Mouse (Mus musculus) liver, embryonic 14.5 days (tissue): ENCODE measurements at regions not wholly inside any gene's neighbourhood (a gene's known extent, or its start where the extent isn't known, plus 50 kb on each side); places are given as distances from the start of the nearest gene placed in this dataset.

ENCODE experiments used
- ATAC-seq: fragments of 200-750 bp; cut with Nextera tagmentation; 2 replicates; pipeline ENCODE4 v1.8.0; 2017; ENCODE audit warnings: moderate number of reproducible peaks, mild to moderate bottlenecking, moderate library complexity; ENCODE audit not compliant: insufficient read depth
- DNase-seq, 3 experiments: peaks; one replicate each; pipeline ENCODE4 v3.0.0-alpha.2; 2012 to 2013; ENCODE audit warnings: low read depth in 3 of 3, low spot score in 3 of 3
- H3K27ac ChIP-seq: fragments of 300-500 bp; sonication (generic); 2 replicates; pipeline ENCODE4 v1.5.1; 2014; ENCODE audit warnings: moderate library complexity, mild to moderate bottlenecking, control low read depth, inconsistent platforms
- H3K27me3 ChIP-seq: fragments of 300-500 bp; sonication (generic); 2 replicates; pipeline ENCODE4 v1.6.1; 2014; ENCODE audit warnings: mild to moderate bottlenecking, low read length, moderate library complexity; ENCODE audit not compliant: control insufficient read depth, insufficient read depth
- H3K36me3 ChIP-seq: fragments of 300-500 bp; sonication (generic); replicated peaks from 2 replicates; pipeline ENCODE4 v1.6.1; 2014; ENCODE audit warnings: low read depth; ENCODE audit not compliant: control insufficient read depth, insufficient read depth
- H3K4me1 ChIP-seq, 2 experiments: fragments of 200-500 bp in 1 of 2; fragments of 300-500 bp in 1 of 2; sonication (generic) in 1 of 2; replicated peaks; 2 replicates each; pipeline ENCODE4 v1.6.1; 2012 to 2014; ENCODE audit warnings: antibody characterized with exemption in 1 of 2, inconsistent platforms in 1 of 2, low read length in 1 of 2; ENCODE audit not compliant: control insufficient read depth in 2 of 2, insufficient read depth in 2 of 2
- H3K4me2 ChIP-seq: fragments of 300-500 bp; sonication (generic); 2 replicates; pipeline ENCODE4 v1.6.1; 2014; ENCODE audit warnings: low read depth, mild to moderate bottlenecking, control low read depth, moderate library complexity
- H3K4me3 ChIP-seq, 2 experiments: fragments of 200-500 bp in 1 of 2; fragments of 300-500 bp in 1 of 2; sonication (generic) in 1 of 2; 2 replicates each; pipeline ENCODE4 v1.5.1; 2012 to 2014; ENCODE audit warnings: low read depth in 2 of 2, low read length in 2 of 2, mild to moderate bottlenecking in 2 of 2, control low read depth in 1 of 2, inconsistent platforms in 1 of 2, moderate library complexity in 1 of 2; ENCODE audit not compliant: insufficient read depth in 1 of 2
- H3K9ac ChIP-seq: fragments of 300-500 bp; sonication (generic); replicated peaks from 2 replicates; pipeline ENCODE4 v1.6.1; 2014; ENCODE audit warnings: mild to moderate bottlenecking, control low read depth, moderate library complexity
- H3K9me3 ChIP-seq: fragments of 300-500 bp; sonication (generic); 2 replicates; pipeline ENCODE4 v1.6.1; 2016; ENCODE audit warnings: low read length, mixed read lengths; ENCODE audit not compliant: control insufficient read depth
- CTCF ChIP-seq: IDR thresholded peaks from 2 replicates; pipeline ENCODE4 v1.5.1; 2016; ENCODE audit warnings: antibody characterized with exemption, low read depth, control low read depth
- EP300 ChIP-seq: IDR thresholded peaks from 2 replicates; pipeline ENCODE4 v1.6.1; 2016; ENCODE audit warnings: antibody characterized with exemption, low read depth
- WGBS: fragments of 180-500 bp; shearing (Covaris S2); extraction: QIAGEN DNeasy Blood & Tissue Kit; methylation state at CpG from one replicate; pipeline ENCODE4 v1.1.7; 2014; ENCODE audit not compliant: insufficient replicate concordance; 5-methylcytosine and 5-hydroxymethylcytosine counted together

DNA sequence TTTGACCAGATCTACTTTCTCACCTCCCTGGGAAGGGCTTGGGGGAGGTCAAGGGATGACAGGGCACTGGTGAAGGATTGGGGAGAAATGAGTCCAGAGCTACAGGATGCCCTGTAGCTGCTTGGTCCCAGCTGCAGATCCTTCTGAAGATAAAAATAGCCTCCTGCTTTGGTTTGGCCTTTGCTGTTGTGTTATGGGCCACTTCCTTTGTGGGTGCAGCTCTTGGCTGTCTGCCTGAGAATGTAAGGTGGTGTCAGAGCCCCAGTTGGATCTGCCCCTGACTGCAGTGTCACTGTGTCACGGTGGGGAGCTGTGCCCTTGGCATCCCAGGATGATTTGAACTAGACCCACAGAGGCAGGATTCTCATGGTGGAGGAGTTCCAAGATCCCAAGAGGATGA is 67.8 kb upstream of the Id2 start:
- Histone ChIP-seq H3K36me3 (no peaks in the 10 kb centered on the region), H3K27ac (no peak overlapping the region), H3K9me3 (no peaks in the 10 kb centered on the region), H3K4me2 (no peak overlapping the region), H3K27me3 (no peaks in the 10 kb centered on the region), H3K4me1 (peaks cover 0 to 6% of the 10 kb centered on the region in 2 experiments; a peak in 2 of 4 replicates), H3K4me3 (no peak overlapping the region), H3K9ac (no peak overlapping the region)
- no peak for ATAC-seq
- 12% methylated on average over 1 of the region's 1 CpGs for WGBS
- TF ChIP-seq EP300, result no peak
- TF ChIP-seq CTCF, result no peak
- no peak for DNase-seq

DNA sequence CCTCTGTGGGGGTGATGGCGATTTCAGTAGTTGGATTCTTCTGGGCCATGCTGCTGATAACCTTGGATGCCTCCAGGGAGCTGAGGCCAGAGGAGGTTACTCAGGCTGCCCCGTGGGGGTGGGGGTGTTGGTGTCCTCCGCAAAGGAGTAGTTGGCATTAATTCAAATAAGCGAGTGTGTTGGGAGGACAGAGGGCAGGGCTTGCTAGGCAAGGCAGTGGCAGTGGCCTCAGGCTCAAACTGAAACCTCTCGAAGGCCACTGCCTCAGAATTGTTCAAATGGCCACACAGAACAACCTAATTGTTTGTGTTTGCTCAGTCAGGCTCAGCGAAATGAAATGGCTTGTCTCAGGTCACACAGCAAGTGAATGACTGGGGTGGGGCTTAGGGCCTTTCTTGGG is 66.6 kb upstream of the Id2 start:
- ATAC-seq, result no peak
- Histone ChIP-seq H3K36me3 (no peaks in the 10 kb centered on the region), H3K4me1 (peaks cover 0 to 6% of the 10 kb centered on the region in 2 experiments; a peak in 2 of 4 replicates), H3K4me3 (no peak overlapping the region), H3K27me3 (no peaks in the 10 kb centered on the region), H3K9ac (no peak overlapping the region), H3K4me2 (no peak overlapping the region), H3K9me3 (no peaks in the 10 kb centered on the region), H3K27ac (no peak overlapping the region)
- WGBS, result 38% methylated on average over 6 of the region's 6 CpGs
- TF ChIP-seq EP300 (no peak), CTCF (no peak)
- DNase-seq, result no peak

DNA sequence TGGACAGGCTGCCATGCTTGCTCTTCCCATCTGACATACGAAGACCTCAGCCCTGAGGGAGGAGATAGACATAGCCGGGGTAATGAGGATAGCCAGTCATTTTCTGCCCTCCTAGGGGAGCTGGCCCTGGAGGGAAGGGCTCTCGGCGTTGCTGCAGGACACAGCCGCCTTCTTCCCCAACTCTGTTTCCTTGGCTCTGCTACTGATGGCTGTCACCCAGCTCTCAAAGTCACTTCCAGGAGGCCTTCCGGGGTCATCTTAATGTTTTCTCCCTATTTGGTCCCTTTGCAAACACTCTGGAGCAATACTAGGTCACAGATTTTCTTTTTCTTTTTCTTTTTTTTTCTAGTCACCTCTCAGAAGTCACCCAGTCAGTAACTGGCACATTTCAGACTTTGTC is 65.9 kb upstream of the Id2 start:
- peaks cover 0 to 6% of the 10 kb centered on the region in 2 experiments; a peak in 2 of 4 replicates for H3K4me1 ChIP-seq
- 67% methylated on average over 6 of the region's 6 CpGs for WGBS
- no peaks in the 10 kb centered on the region for H3K9me3 ChIP-seq
- no peak for TF ChIP-seq CTCF
- TF ChIP-seq EP300, result no peak
- no peak for ATAC-seq
- no peaks in the 10 kb centered on the region for H3K27me3 ChIP-seq
- no peak overlapping the region for H3K27ac ChIP-seq
- H3K4me3 ChIP-seq, result no peak overlapping the region
- H3K36me3 ChIP-seq, result no peaks in the 10 kb centered on the region
- H3K9ac ChIP-seq, result no peak overlapping the region
- DNase-seq, result no peak
- no peak overlapping the region for H3K4me2 ChIP-seq

DNA sequence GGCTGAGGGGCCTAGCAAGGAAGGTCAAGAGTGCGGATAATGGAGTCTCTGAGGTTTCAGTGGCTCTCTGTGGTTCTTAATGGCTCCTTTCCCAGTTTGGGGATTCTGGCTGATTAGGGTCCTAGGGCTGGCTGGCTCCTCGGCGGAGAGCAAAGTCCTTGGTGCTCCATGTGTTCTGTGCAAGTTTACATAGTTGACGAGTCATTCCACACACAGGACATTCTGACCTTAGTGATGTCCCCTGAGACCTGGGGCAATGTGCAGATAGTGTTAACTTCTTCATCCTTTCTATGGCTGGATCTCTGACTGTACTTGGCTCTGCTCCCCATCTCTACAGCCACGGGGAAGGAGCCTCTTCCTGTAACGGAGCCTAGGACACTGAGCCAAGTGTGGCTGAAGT is 65.0 kb upstream of the Id2 start:
- Histone ChIP-seq H3K9ac (no peak overlapping the region), H3K9me3 (no peaks in the 10 kb centered on the region), H3K4me1 (peaks cover 0 to 6% of the 10 kb centered on the region in 2 experiments; a peak in 2 of 4 replicates), H3K27me3 (no peaks in the 10 kb centered on the region), H3K4me2 (no peak overlapping the region), H3K36me3 (no peaks in the 10 kb centered on the region), H3K4me3 (no peak overlapping the region), H3K27ac (no peak overlapping the region)
- TF ChIP-seq EP300 (no peak), CTCF (no peak)
- DNase-seq (no peak), ATAC-seq (no peak)
- 54% methylated on average over 6 of the region's 6 CpGs for WGBS

DNA sequence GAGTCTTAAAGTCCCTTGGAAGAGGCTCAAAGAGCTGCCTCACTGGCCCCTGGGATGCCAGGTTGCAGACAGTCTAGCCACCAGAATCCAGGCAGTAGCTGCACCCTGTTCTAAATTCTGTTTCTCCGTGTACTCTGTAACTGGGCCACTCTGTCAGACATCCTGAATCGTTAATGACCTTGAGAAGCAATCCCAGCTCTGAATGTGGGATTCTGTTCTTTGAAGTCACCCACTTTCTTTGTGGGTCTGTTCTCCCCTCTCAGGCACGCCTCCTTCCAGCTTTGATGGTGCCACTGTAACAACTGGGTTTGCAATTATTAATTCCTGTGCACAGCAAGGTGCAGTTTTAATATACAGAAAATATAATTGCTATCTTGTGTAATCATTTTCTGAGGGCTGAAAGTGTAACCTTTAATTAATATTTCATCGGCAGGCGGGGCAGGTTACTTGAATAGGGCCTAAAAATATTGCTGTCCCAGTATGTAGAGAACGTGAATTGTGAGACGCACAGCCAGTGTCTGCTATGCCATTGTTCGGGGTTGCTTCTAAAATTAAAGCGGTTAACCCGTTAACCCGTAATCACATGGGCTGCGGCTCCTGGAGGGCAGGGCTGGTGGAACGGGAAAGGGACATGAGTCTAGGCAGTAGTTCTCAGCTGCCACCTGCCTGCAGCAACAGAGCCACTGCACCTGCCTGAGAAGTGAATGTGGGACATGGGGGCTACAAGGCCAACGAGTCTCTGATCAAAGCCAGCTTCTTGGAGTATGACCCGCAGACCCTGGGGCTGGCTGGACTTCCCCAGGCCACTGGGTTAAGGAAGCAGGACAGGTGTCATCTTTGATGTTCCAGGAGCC is 64.3 kb upstream of the Id2 start:
- 68% methylated on average over 15 of the region's 15 CpGs for WGBS
- H3K9me3 ChIP-seq, result no peaks in the 10 kb centered on the region
- no peak overlapping the region for H3K4me3 ChIP-seq
- no peak overlapping the region for H3K27ac ChIP-seq
- H3K27me3 ChIP-seq, result no peaks in the 10 kb centered on the region
- no peak for ATAC-seq
- no peak overlapping the region for H3K4me2 ChIP-seq
- H3K9ac ChIP-seq, result no peak overlapping the region
- DNase-seq, result no peak
- H3K36me3 ChIP-seq, result no peaks in the 10 kb centered on the region
- H3K4me1 ChIP-seq, result peaks cover 0 to 6% of the 10 kb centered on the region in 2 experiments; a peak in 2 of 4 replicates
- peak; percentile 49 for TF ChIP-seq CTCF
- TF ChIP-seq EP300, result no peak
